Mouse (Mus musculus) embryonic fibroblast, embryonic 13.5 days (primary cell): ENCODE results near the gene Elovl5.

Source experiments
- CTCF ChIP-seq: IDR thresholded peaks from 2 replicates; pipeline ENCODE4 v1.5.1; 2011; ENCODE audit warnings: mild to moderate bottlenecking, control low read depth, low read length, moderate library complexity, borderline replicate concordance; ENCODE audit not compliant: insufficient read depth
- POLR2A ChIP-seq: IDR thresholded peaks from 2 replicates; pipeline ENCODE4 v1.6.1; 2011; ENCODE audit warnings: low read depth, mild to moderate bottlenecking, control low read depth, low read length, moderate library complexity

GRCm38 (mm10) chr9:77969192-77969953 lies 52.2 kb downstream of the Elovl5 start:
- no peak for TF ChIP-seq POLR2A
- TF ChIP-seq CTCF: no peak
